Mouse (Mus musculus) G1E (cell line): Measurements from ENCODE around the gene Mgrn1. TPM values are rescaled to one million over a fixed set of nuclear protein-coding genes. Genes with fewer than 3 reads are reported as not detected.

ENCODE experiments used
- ATAC-seq: 2 replicates; pipeline ENCODE4 v1.8.0; 2016; ENCODE audit warnings: mild to moderate bottlenecking; ENCODE audit not compliant: insufficient number of reproducible peaks, poor library complexity, low FRiP score, severe bottlenecking; ENCODE audit errors: extremely low read depth
- DNase-seq: peaks from one replicate; pipeline ENCODE4 v3.0.0; 2012; ENCODE audit warnings: low spot score
- H3K27me3 ChIP-seq: 2 replicates; pipeline ENCODE4 v1.6.1; 2012; ENCODE audit warnings: mild to moderate bottlenecking, low read length, inconsistent platforms; ENCODE audit not compliant: insufficient read depth
- H3K36me3 ChIP-seq: replicated peaks from 2 replicates; pipeline ENCODE3; 2012; ENCODE audit warnings: mild to moderate bottlenecking, inconsistent platforms
- H3K4me1 ChIP-seq: 2 replicates; pipeline ENCODE4 v1.6.1; 2012; ENCODE audit warnings: low read depth, low read length, inconsistent platforms, mixed read lengths; ENCODE audit not compliant: insufficient read depth
- H3K4me3 ChIP-seq: 2 replicates; pipeline ENCODE4 v1.5.1; 2012; ENCODE audit warnings: low read depth, mild to moderate bottlenecking, inconsistent platforms, low read length, moderate library complexity, mixed read lengths
- H3K9me3 ChIP-seq: replicated peaks from 2 replicates; pipeline ENCODE4 v1.6.1; 2012; ENCODE audit warnings: inconsistent platforms
- CTCF ChIP-seq: IDR thresholded peaks from 2 replicates; pipeline ENCODE4 v1.5.1; 2012; ENCODE audit warnings: low read depth, low read length, inconsistent platforms, mixed read lengths
- GATA1 ChIP-seq: IDR thresholded peaks from 2 replicates; pipeline ENCODE4 v1.6.1; 2012; ENCODE audit warnings: borderline replicate concordance, low read length, inconsistent platforms, mixed read lengths
- GATA2 ChIP-seq: IDR thresholded peaks from 2 replicates; pipeline ENCODE4 v1.6.1; 2012; ENCODE audit warnings: low read depth, low read length, inconsistent platforms, borderline replicate concordance
- POLR2AphosphoS5 ChIP-seq: IDR thresholded peaks from 2 replicates; pipeline ENCODE4 v1.6.1; 2012; ENCODE audit warnings: low read depth, low read length, inconsistent platforms; ENCODE audit not compliant: insufficient replicate concordance
- TAL1 ChIP-seq: conservative IDR thresholded peaks from 2 replicates; pipeline ENCODE4 v1.6.1; 2012; ENCODE audit warnings: low read depth, low read length, inconsistent platforms, mixed read lengths
- polyA plus RNA-seq: library from polyadenylated mRNA; stranded (reverse); fragments of >175 nt; gene quantifications from 2 replicates; pipeline ENCODE4 v1.2.3, GENCODE M21; 2012
- total RNA-seq, 2 experiments: library from RNA; stranded (forward) in 1 of 2; stranded (reverse) in 1 of 2; fragments of 200-1000 nt in 1 of 2; fragments of >200 nt in 1 of 2; fragmentation: Nextera tagmentation in 1 of 2; gene quantifications; 2 replicates each; pipeline ENCODE4 v1.2.3; 2014 to 2017

The Mgrn1 gene
- total and polyA plus RNA-seq, 3 experiments: 16.1 to 32.1 (median 22.5) TPM

GRCm38 (mm10) chr16:4968426-4968825 lies 82.4 kb downstream of the Mgrn1 start:
- TF ChIP-seq GATA1: no peak
- TF ChIP-seq POLR2AphosphoS5: no peak
- TF ChIP-seq GATA2: no peak
- no peak for TF ChIP-seq TAL1
- no peaks in the 10 kb centered on the region for H3K9me3 ChIP-seq
- no peak for DNase-seq
- H3K36me3 ChIP-seq: peaks cover 9% of the 10 kb centered on the region
- no peak overlapping the region for H3K4me3 ChIP-seq
- peaks cover 6% of the 10 kb centered on the region; the same call in 1 of the 2 replicates for H3K27me3 ChIP-seq
- H3K4me1 ChIP-seq: peaks cover 21% of the 10 kb centered on the region
- ATAC-seq: no peak

DNA sequence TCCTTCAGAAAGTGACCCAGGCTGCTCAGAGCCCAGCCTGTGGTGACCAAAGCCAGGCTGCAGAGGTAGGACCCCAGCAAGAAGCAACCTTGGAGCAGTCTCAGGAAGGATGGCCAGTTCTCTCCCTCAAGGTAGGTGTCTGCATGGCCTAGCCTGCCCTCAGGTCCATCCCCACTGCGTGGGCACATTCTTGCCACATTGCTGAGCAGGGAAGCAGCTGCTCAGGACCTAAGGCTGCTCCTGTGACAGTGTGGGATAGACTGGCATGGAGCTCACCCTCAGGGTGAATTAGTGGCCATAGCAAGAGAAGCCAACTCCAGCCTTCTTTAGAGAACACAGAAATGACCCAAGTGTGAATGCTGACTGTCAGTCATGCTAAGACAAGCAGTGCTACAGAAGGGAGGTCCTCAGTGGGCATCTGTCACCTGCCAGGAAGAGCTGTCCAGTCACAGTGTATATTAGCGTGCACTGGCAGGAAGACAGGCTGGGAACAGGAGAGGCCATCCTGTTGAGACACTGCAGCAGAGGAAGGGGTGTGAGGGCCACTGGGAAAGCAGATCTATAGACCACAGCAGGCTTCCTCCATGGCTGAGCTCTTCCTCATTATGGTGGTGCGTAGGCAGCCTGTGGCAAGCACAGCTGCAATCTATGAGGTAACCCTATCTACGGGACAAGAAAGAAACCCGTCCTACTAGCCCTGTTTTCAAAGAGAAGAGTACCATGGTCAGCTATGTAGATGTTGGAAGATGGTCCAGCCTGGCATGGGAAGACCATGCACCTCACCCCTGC lies 83.2 kb downstream of the Mgrn1 start:
- peaks cover 20% of the 10 kb centered on the region for H3K4me1 ChIP-seq
- no peak for TF ChIP-seq GATA2
- TF ChIP-seq POLR2AphosphoS5: no peak
- TF ChIP-seq CTCF: no peak
- TF ChIP-seq TAL1: no peak
- TF ChIP-seq GATA1: no peak
- H3K4me3 ChIP-seq: no peak overlapping the region
- H3K36me3 ChIP-seq: peaks cover 9% of the 10 kb centered on the region
- H3K9me3 ChIP-seq: no peaks in the 10 kb centered on the region
- DNase-seq (no peak), ATAC-seq (no peak)
- H3K27me3 ChIP-seq: peaks cover 13% of the 10 kb centered on the region

GRCm38 (mm10) chr16:4971626-4972025 lies 85.6 kb downstream of the Mgrn1 start:
- peaks cover 27% of the 10 kb centered on the region for H3K27me3 ChIP-seq
- no peaks in the 10 kb centered on the region for H3K9me3 ChIP-seq
- H3K36me3 ChIP-seq: peaks cover 3% of the 10 kb centered on the region
- H3K4me1 ChIP-seq: peaks cover 6% of the 10 kb centered on the region; the same call in 1 of the 2 replicates
- H3K4me3 ChIP-seq: no peak overlapping the region
- TF ChIP-seq CTCF: no peak
- no peak for TF ChIP-seq POLR2AphosphoS5
- no peak for TF ChIP-seq TAL1
- no peak for TF ChIP-seq GATA1
- TF ChIP-seq GATA2: no peak
- ATAC-seq (no peak), DNase-seq (no peak)

GRCm38 (mm10) chr16:4974521-4974920 lies 88.5 kb downstream of the Mgrn1 start:
- Histone ChIP-seq H3K4me1 (peaks cover 7% of the 10 kb centered on the region), H3K27me3 (peaks cover 52% of the 10 kb centered on the region), H3K4me3 (no peak overlapping the region), H3K9me3 (no peaks in the 10 kb centered on the region), H3K36me3 (no peaks in the 10 kb centered on the region)
- TF ChIP-seq TAL1 (no peak), GATA2 (no peak), CTCF (no peak), POLR2AphosphoS5 (no peak), GATA1 (no peak)
- no peak for DNase-seq
- no peak for ATAC-seq

DNA sequence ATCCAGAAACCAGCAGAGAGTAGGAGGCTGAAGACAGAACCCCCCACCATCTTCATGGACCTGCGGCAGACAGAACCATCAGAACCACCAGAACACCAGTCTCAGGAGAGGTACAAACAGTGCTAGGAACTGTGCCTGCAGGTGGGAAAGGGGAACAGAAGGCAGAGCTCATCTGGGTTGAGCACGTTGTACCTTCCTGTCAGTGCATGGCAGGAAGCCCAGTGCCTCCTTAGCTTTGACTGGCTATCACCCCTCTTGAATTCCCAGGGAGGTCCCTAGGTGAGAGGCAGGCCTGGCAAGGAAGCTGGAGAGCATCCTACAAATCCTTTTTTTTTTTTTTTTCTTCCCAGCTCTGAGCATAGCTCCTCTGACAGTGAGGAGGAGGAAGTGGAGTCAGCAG lies 90.1 kb downstream of the Mgrn1 start:
- ATAC-seq (no peak), DNase-seq (no peak)
- Histone ChIP-seq H3K4me1 (peaks cover 9% of the 10 kb centered on the region), H3K27me3 (peaks cover 60% of the 10 kb centered on the region), H3K36me3 (no peaks in the 10 kb centered on the region), H3K4me3 (no peak overlapping the region), H3K9me3 (no peaks in the 10 kb centered on the region)
- TF ChIP-seq TAL1 (no peak), GATA2 (no peak), POLR2AphosphoS5 (no peak), CTCF (no peak), GATA1 (no peak)

DNA sequence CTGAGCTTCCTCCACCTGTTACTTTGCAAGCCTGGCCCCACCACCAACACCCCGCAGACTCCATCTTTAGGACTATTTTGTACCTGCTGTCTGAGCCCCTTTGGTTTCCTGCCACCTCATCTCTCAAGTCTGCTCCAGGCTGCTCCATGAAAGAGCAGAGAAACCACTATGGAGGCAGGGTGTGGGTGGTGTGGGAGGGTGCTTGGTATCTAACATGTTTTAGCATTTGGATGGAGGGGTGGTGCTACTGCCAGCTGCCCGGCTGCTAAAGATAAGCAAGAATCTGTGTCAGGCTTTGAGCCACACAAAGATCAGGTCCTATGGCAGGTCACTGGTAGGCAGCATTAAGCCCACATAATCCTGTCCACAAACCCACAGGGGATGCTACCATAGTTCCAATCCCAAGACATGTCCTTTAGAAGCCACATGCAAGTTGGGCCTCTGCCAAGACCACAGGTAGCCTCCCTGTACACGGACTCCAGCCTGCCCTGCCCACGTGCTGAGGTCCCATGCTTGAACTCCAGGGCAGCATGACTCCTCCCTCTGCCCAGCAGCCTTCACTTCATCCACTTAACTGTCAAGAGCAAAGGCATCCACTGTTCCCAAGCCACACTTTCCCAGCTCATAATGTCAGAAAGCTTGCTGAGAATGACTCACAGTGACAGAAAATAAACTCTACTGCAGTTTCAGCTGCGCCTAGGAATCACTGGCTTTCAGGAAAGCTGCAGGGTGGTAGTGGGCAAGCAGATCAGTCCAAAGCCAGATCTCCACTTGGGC lies 92.4 kb downstream of the Mgrn1 start:
- peaks cover 9% of the 10 kb centered on the region for H3K4me1 ChIP-seq
- DNase-seq (no peak), ATAC-seq (no peak)
- no peak overlapping the region for H3K4me3 ChIP-seq
- H3K36me3 ChIP-seq: no peaks in the 10 kb centered on the region
- TF ChIP-seq GATA1: no peak
- TF ChIP-seq CTCF: no peak
- TF ChIP-seq POLR2AphosphoS5: no peak
- TF ChIP-seq TAL1: no peak
- no peaks in the 10 kb centered on the region for H3K9me3 ChIP-seq
- H3K27me3 ChIP-seq: peaks cover 67% of the 10 kb centered on the region
